In the genomic region with DNA sequence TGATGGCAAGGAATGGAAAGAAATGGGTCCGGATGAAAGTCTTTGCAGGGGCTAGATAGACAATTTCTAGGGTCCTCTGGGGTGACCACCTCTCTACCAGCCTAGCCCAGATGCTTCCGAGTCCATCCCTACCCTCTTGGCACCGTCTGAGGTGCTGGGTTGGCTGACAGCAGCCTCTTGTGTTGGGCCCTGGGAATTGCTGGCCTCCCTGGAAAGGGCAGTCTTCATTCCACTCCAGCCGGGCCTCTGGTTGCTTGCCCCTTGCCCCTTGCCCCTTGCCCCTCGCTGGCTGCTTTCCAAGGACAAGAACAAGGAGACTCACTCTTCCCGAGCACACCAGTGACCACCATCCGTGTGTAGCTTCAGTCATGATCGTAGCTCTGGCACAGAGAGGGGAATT, we compare ENCODE assay signal across 15 mouse cellular contexts. TPM values are rescaled to one million over a fixed set of nuclear protein-coding genes. Genes with fewer than 3 reads are reported as not detected.
A peak's percentile ranks its signal among the peaks of the same experiment; 100 is the strongest.
DNase-seq lines count a peak whose midpoint lies in the region; ATAC-seq and TF ChIP-seq lines count a peak whose summit lies in the region.
"Had no signal": no experiment of that assay in that cellular context is flagged by ENCODE, and none has a peak within 500 bp of the region (broad histone marks: within the 10 kb centered on the region; RNA-seq: fewer than 3 reads in every experiment).

No protein-coding gene starts in this region.

- no peaks in the 10 kb centered on the region for H3K27me3 ChIP-seq in forebrain, postnatal 0 days (ENCODE audit: insufficient read depth, low read length)
- no peaks in the 10 kb centered on the region for H3K27me3 ChIP-seq in forebrain, embryonic 13.5 days
- H3K27me3 ChIP-seq in liver, postnatal 0 days (ENCODE audit: insufficient read depth, low read length), result no peaks in the 10 kb centered on the region
- no peaks in the 10 kb centered on the region for H3K27me3 ChIP-seq in embryonic facial prominence, embryonic 10.5 days (replicated peaks; ENCODE audit: low read depth, poor library complexity, severe bottlenecking)
- H3K27me3 ChIP-seq: neural tube, embryonic 12.5 days had no signal

- no peaks in the 10 kb centered on the region for H3K36me3 ChIP-seq in forebrain, postnatal 0 days (ENCODE audit: insufficient read depth)
- H3K36me3 ChIP-seq in forebrain, embryonic 13.5 days (ENCODE audit: poor library complexity, severe bottlenecking), result no peaks in the 10 kb centered on the region
- no peaks in the 10 kb centered on the region for H3K36me3 ChIP-seq in liver, postnatal 0 days (replicated peaks; ENCODE audit: insufficient read depth, low read length)
- no peaks in the 10 kb centered on the region for H3K36me3 ChIP-seq in macrophage (ENCODE audit: inconsistent target)
- no peaks in the 10 kb centered on the region for H3K36me3 ChIP-seq in embryonic facial prominence, embryonic 10.5 days (replicated peaks)
- H3K36me3 ChIP-seq: midbrain, embryonic 12.5 days; neural tube, embryonic 12.5 days had no signal

- H3K4me1 ChIP-seq in forebrain, postnatal 0 days (ENCODE audit: insufficient read depth), result no peaks in the 10 kb centered on the region
- H3K4me1 ChIP-seq in forebrain, embryonic 13.5 days, result no peaks in the 10 kb centered on the region
- H3K4me1 ChIP-seq in liver, postnatal 0 days (ENCODE audit: insufficient read depth), result 0 out of 2 replicates have a peak, but pooled peaks cover 6% of the 10 kb centered on the region
- H3K4me1 ChIP-seq in embryonic facial prominence, embryonic 10.5 days, result peaks cover 10% of the 10 kb centered on the region
- H3K4me1 ChIP-seq: midbrain, embryonic 12.5 days; neural tube, embryonic 12.5 days had no signal

- H3K9me3 ChIP-seq in forebrain, postnatal 0 days (ENCODE audit: low read length), result no peaks in the 10 kb centered on the region
- H3K9me3 ChIP-seq in forebrain, embryonic 13.5 days (replicated peaks), result no peaks in the 10 kb centered on the region
- no peaks in the 10 kb centered on the region for H3K9me3 ChIP-seq in liver, postnatal 0 days (ENCODE audit: low read length)
- no peaks in the 10 kb centered on the region for H3K9me3 ChIP-seq in embryonic facial prominence, embryonic 10.5 days
- H3K9me3 ChIP-seq: midbrain, embryonic 12.5 days; neural tube, embryonic 12.5 days had no signal

- 0 out of 2 replicates have a peak, but pooled peaks have one; percentile 15 for TF ChIP-seq CTCF in forebrain, postnatal 0 days (IDR thresholded peaks at IDR 0.05; ENCODE audit: low read depth)
- TF ChIP-seq CTCF in liver, postnatal 0 days (IDR thresholded peaks at IDR 0.05; ENCODE audit: low read depth), result peak; percentile 43
- 0 out of 2 replicates have a peak, but pooled peaks have one; percentile 4 for TF ChIP-seq CTCF in brain, embryonic 14.5 days (IDR thresholded peaks at IDR 0.05; ENCODE audit: borderline replicate concordance, extremely low read depth, insufficient read depth, insufficient read length)

- no peak overlapping the region for H3K9ac ChIP-seq in forebrain, postnatal 0 days
- H3K9ac ChIP-seq in forebrain, embryonic 13.5 days, result no peak overlapping the region
- H3K9ac ChIP-seq in liver, postnatal 0 days (replicated peaks), result no peak overlapping the region
- H3K9ac ChIP-seq: midbrain, embryonic 12.5 days; neural tube, embryonic 12.5 days had no signal

- no peak overlapping the region for H3K27ac ChIP-seq in forebrain, postnatal 0 days (ENCODE audit: low read depth, low read length)
- H3K27ac ChIP-seq in forebrain, embryonic 13.5 days, result no peak overlapping the region
- no peak overlapping the region for H3K27ac ChIP-seq in liver, postnatal 0 days (ENCODE audit: low read depth)
- H3K27ac ChIP-seq in macrophage, result peak overlapping the region; percentile 28; the same call in 1 of the 2 replicates
- H3K27ac ChIP-seq in embryonic facial prominence, embryonic 10.5 days (replicated peaks), result no peak overlapping the region
- H3K27ac ChIP-seq: midbrain, embryonic 12.5 days; neural tube, embryonic 12.5 days had no signal

- no peak for TF ChIP-seq POLR2A in brain, embryonic 14.5 days (IDR thresholded peaks at IDR 0.05; ENCODE audit: borderline replicate concordance, extremely low read depth, insufficient read depth, insufficient read length, poor library complexity, severe bottlenecking)

- no peaks in the 10 kb centered on the region for H3K79me2 ChIP-seq in macrophage (ENCODE audit: inconsistent target)

- ATAC-seq in forebrain, postnatal 0 days, result no peak
- no peak for ATAC-seq in forebrain, embryonic 13.5 days
- ATAC-seq in liver, postnatal 0 days, result no peak

- DNase-seq in forebrain, postnatal 0 days, result no peak
- DNase-seq in liver, postnatal 0 days, result no peak
- no peak for DNase-seq in liver
- no peak for DNase-seq in brain, embryonic 14.5 days (ENCODE audit: low read depth)
- DNase-seq in cerebellum, adult 9-11 months, result no peak
- no peak for DNase-seq in embryonic facial prominence, embryonic 10.5 days (ENCODE audit: low spot score)
- DNase-seq: adrenal gland, adult 2 months; lung, adult 2 months had no signal

- H3K4me3 ChIP-seq in forebrain, postnatal 0 days (ENCODE audit: low read depth, low read length), result no peak overlapping the region
- H3K4me3 ChIP-seq in forebrain, embryonic 13.5 days, result no peak overlapping the region
- no peak overlapping the region for H3K4me3 ChIP-seq in liver, postnatal 0 days (ENCODE audit: low read depth, low read length)
- H3K4me3 ChIP-seq in macrophage (ENCODE audit: inconsistent target), result no peak overlapping the region
- H3K4me3 ChIP-seq in embryonic facial prominence, embryonic 10.5 days, result no peak overlapping the region
- H3K4me3 ChIP-seq: midbrain, embryonic 12.5 days; neural tube, embryonic 12.5 days had no signal

- 70% methylated on average over 8 of the region's 8 CpGs for WGBS in forebrain, postnatal 0 days
- WGBS in forebrain, embryonic 13.5 days, result 73% methylated on average over 8 of the region's 8 CpGs
- 53% methylated on average over 8 of the region's 8 CpGs for WGBS in liver, postnatal 0 days (ENCODE audit: insufficient replicate concordance)
- WGBS in macrophage (ENCODE audit: missing documents), result 95% methylated on average over 8 of the region's 8 CpGs
- 61% methylated on average over 8 of the region's 8 CpGs for WGBS in embryonic facial prominence, embryonic 10.5 days

- H3K4me2 ChIP-seq in forebrain, postnatal 0 days (ENCODE audit: low read depth), result no peak overlapping the region
- H3K4me2 ChIP-seq in forebrain, embryonic 13.5 days, result no peak overlapping the region
- H3K4me2 ChIP-seq in liver, postnatal 0 days (ENCODE audit: low read depth, low read length), result no peak overlapping the region
- H3K4me2 ChIP-seq: midbrain, embryonic 12.5 days; neural tube, embryonic 12.5 days had no signal

- no peak for TF ChIP-seq EP300 in liver, postnatal 0 days (IDR thresholded peaks at IDR 0.05; ENCODE audit: low read depth)

RNA-seq across cellular contexts. Expression of gene Arl2, which starts 15.0 kb away (rescaled TPM):
- 60.6 and 63.8 TPM in 2 replicates for total RNA-seq in forebrain, postnatal 0 days (2014; rRNA removed)
- polyA plus RNA-seq in forebrain, postnatal 0 days (2015; fragmentation: Nextera tagmentation; extraction: Ambion mirVana), result 111 and 118 TPM in 2 replicates
- polyA plus RNA-seq in forebrain, embryonic 13.5 days (2015; fragmentation: Nextera tagmentation; extraction: Ambion mirVana), result 86.1 and 87.1 TPM in 2 replicates
- polyA plus RNA-seq in liver, postnatal 0 days (2015; fragmentation: Nextera tagmentation; extraction: Ambion mirVana), result 16.7 and 20.5 TPM in 2 replicates
- polyA plus RNA-seq in brain, embryonic 14.5 days (2012; rRNA removed), result 109 and 144 TPM in 2 replicates
- total RNA-seq in macrophage (2018; cell fraction: chromatin; rRNA removed), result 10 to 100 TPM in 14 of 26 experiments, 1 to 10 TPM in 12; 2.8 to 27.5 (median 11.5) TPM
- total RNA-seq in macrophage (2018; cell fraction: cytosol; rRNA removed), result 10 to 100 TPM; 19.4 to 37.0 (median 25.7) TPM
- total RNA-seq in macrophage (2018; cell fraction: nucleus; rRNA removed), result 10 to 100 TPM in 18 of 26 experiments, 1 to 10 TPM in 8; 5.3 to 30.1 (median 12.5) TPM
- polyA plus RNA-seq in macrophage (2018), result 24.6 to 32.9 TPM (median 27.4 TPM) in 3 replicates
- 111 and 112 TPM in 2 replicates for polyA plus RNA-seq in embryonic facial prominence, embryonic 10.5 days (2016; fragmentation: Nextera tagmentation; extraction: Ambion mirVana)

RNA-seq across cellular contexts. Expression of gene Batf2, which starts 15.6 kb away (rescaled TPM):
- total RNA-seq in forebrain, postnatal 0 days (2014; rRNA removed), result not detected in 2 replicates
- not detected in 2 replicates for polyA plus RNA-seq in forebrain, postnatal 0 days (2015; fragmentation: Nextera tagmentation; extraction: Ambion mirVana)
- not detected in 2 replicates for polyA plus RNA-seq in forebrain, embryonic 13.5 days (2015; fragmentation: Nextera tagmentation; extraction: Ambion mirVana)
- polyA plus RNA-seq in liver, postnatal 0 days (2015; fragmentation: Nextera tagmentation; extraction: Ambion mirVana), result 0.59 and 1.1 TPM in 2 replicates
- 0.05 TPM in 2 replicates for polyA plus RNA-seq in brain, embryonic 14.5 days (2012; rRNA removed)
- total RNA-seq in macrophage (2018; cell fraction: chromatin; rRNA removed), result 100 to 1,000 TPM in 9 of 26 experiments, 10 to 100 TPM in 14, 1 to 10 TPM in 3; 5.2 to 320 (median 58.7) TPM
- 10 to 100 TPM in 14 of 26 experiments, 1 to 10 TPM in 12; 6.7 to 97.4 (median 34.2) TPM for total RNA-seq in macrophage (2018; cell fraction: cytosol; rRNA removed)
- 100 to 1,000 TPM in 12 of 26 experiments, 10 to 100 TPM in 14; 10.4 to 414 (median 73.6) TPM for total RNA-seq in macrophage (2018; cell fraction: nucleus; rRNA removed)
- polyA plus RNA-seq in macrophage (2018), result 5.7 to 15.6 TPM (median 5.9 TPM) in 3 replicates
- not detected in 2 replicates for polyA plus RNA-seq in embryonic facial prominence, embryonic 10.5 days (2016; fragmentation: Nextera tagmentation; extraction: Ambion mirVana)
- polyA plus RNA-seq: limb, embryonic 11.5 days; midbrain, embryonic 12.5 days; neural tube, embryonic 12.5 days had no signal

RNA-seq across cellular contexts. Expression of gene Majin, which starts 27.8 kb away (rescaled TPM):
- total RNA-seq in forebrain, postnatal 0 days (2014; rRNA removed), result not detected in 2 replicates
- polyA plus RNA-seq in forebrain, postnatal 0 days (2015; fragmentation: Nextera tagmentation; extraction: Ambion mirVana), result not detected in 2 replicates
- polyA plus RNA-seq in forebrain, embryonic 13.5 days (2015; fragmentation: Nextera tagmentation; extraction: Ambion mirVana), result not detected in 2 replicates
- not detected in 2 replicates for polyA plus RNA-seq in liver, postnatal 0 days (2015; fragmentation: Nextera tagmentation; extraction: Ambion mirVana)
- polyA plus RNA-seq in brain, embryonic 14.5 days (2012; rRNA removed), result 0.05 TPM in 1 of 2 replicates, not detected in the other
- 10 to 100 TPM in 3 of 26 experiments, 1 to 10 TPM in 12, under 1 TPM in 6, not detected in 5; 0.55 to 11.3 (median 5.0) TPM for total RNA-seq in macrophage (2018; cell fraction: chromatin; rRNA removed)
- 1 to 10 TPM in 11 of 26 experiments, under 1 TPM in 8, not detected in 7; 0.09 to 2.2 (median 1.1) TPM for total RNA-seq in macrophage (2018; cell fraction: cytosol; rRNA removed)
- 1 to 10 TPM in 15 of 26 experiments, under 1 TPM in 5, not detected in 6; 0.35 to 8.7 (median 5.0) TPM for total RNA-seq in macrophage (2018; cell fraction: nucleus; rRNA removed)
- polyA plus RNA-seq in macrophage (2018), result 0.11 TPM in 1 of 3 replicates, not detected in the others
- not detected in 2 replicates for polyA plus RNA-seq in embryonic facial prominence, embryonic 10.5 days (2016; fragmentation: Nextera tagmentation; extraction: Ambion mirVana)
- total RNA-seq: layer of hippocampus, postnatal 14 days had no signal
- polyA plus RNA-seq: heart, postnatal 0 days; limb, embryonic 11.5 days; midbrain, embryonic 12.5 days; neural tube, embryonic 12.5 days had no signal

RNA-seq across cellular contexts. Expression of gene Snx15, which starts 28.3 kb away (rescaled TPM):
- total RNA-seq in forebrain, postnatal 0 days (2014; rRNA removed), result 46.1 and 57.0 TPM in 2 replicates
- polyA plus RNA-seq in forebrain, postnatal 0 days (2015; fragmentation: Nextera tagmentation; extraction: Ambion mirVana), result 58.0 and 60.5 TPM in 2 replicates
- 32.5 and 35.0 TPM in 2 replicates for polyA plus RNA-seq in forebrain, embryonic 13.5 days (2015; fragmentation: Nextera tagmentation; extraction: Ambion mirVana)
- 38.6 and 41.6 TPM in 2 replicates for polyA plus RNA-seq in liver, postnatal 0 days (2015; fragmentation: Nextera tagmentation; extraction: Ambion mirVana)
- polyA plus RNA-seq in brain, embryonic 14.5 days (2012; rRNA removed), result 52.3 and 52.4 TPM in 2 replicates
- 10 to 100 TPM in 24 of 26 experiments, 1 to 10 TPM in 2; 5.6 to 97.0 (median 55.0) TPM for total RNA-seq in macrophage (2018; cell fraction: chromatin; rRNA removed)
- total RNA-seq in macrophage (2018; cell fraction: cytosol; rRNA removed), result 10 to 100 TPM; 24.8 to 48.8 (median 38.4) TPM
- 10 to 100 TPM in 25 of 26 experiments, 1 to 10 TPM in 1; 9.1 to 77.4 (median 46.5) TPM for total RNA-seq in macrophage (2018; cell fraction: nucleus; rRNA removed)
- 28.8 to 41.8 TPM (median 33.8 TPM) in 3 replicates for polyA plus RNA-seq in macrophage (2018)
- polyA plus RNA-seq in embryonic facial prominence, embryonic 10.5 days (2016; fragmentation: Nextera tagmentation; extraction: Ambion mirVana), result 29.1 and 30.2 TPM in 2 replicates

RNA-seq across cellular contexts. Expression of gene Sac3d1, which starts 37.9 kb away (rescaled TPM):
- total RNA-seq in forebrain, postnatal 0 days (2014; rRNA removed), result 44.8 and 67.7 TPM in 2 replicates
- 60.8 and 61.5 TPM in 2 replicates for polyA plus RNA-seq in forebrain, postnatal 0 days (2015; fragmentation: Nextera tagmentation; extraction: Ambion mirVana)
- 45.4 and 46.4 TPM in 2 replicates for polyA plus RNA-seq in forebrain, embryonic 13.5 days (2015; fragmentation: Nextera tagmentation; extraction: Ambion mirVana)
- polyA plus RNA-seq in liver, postnatal 0 days (2015; fragmentation: Nextera tagmentation; extraction: Ambion mirVana), result 15.0 and 15.6 TPM in 2 replicates
- polyA plus RNA-seq in brain, embryonic 14.5 days (2012; rRNA removed), result 47.3 and 66.2 TPM in 2 replicates
- total RNA-seq in macrophage (2018; cell fraction: chromatin; rRNA removed), result 1 to 10 TPM in 25 of 26 experiments, under 1 TPM in 1; 0.80 to 6.3 (median 1.7) TPM
- total RNA-seq in macrophage (2018; cell fraction: cytosol; rRNA removed), result 1 to 10 TPM; 4.5 to 9.3 (median 7.0) TPM
- total RNA-seq in macrophage (2018; cell fraction: nucleus; rRNA removed), result 1 to 10 TPM; 1.2 to 5.4 (median 3.5) TPM
- polyA plus RNA-seq in macrophage (2018), result 1.4 to 11.0 TPM (median 6.6 TPM) in 3 replicates
- polyA plus RNA-seq in embryonic facial prominence, embryonic 10.5 days (2016; fragmentation: Nextera tagmentation; extraction: Ambion mirVana), result 66.1 and 67.7 TPM in 2 replicates
